Mouse (Mus musculus): ENCODE results near the gene Tmem39b. TPM values are rescaled to one million over a fixed set of nuclear protein-coding genes. Genes with fewer than 3 reads are reported as not detected.

Tmem39b gene
- polyA plus RNA-seq, 1 experiment from 2014 or later, result 19.4 TPM

GRCm38 (mm10) chr4:129640101-129640637 lies 56.5 kb downstream of the Tmem39b start:
- peak overlapping the region; percentile 74 for H3K9ac ChIP-seq (replicated peaks)
- WGBS, result 2% methylated on average over 17 of the region's 17 CpGs
- H3K4me1 ChIP-seq, result peaks cover 38% of the 10 kb centered on the region
- H3K4me3 ChIP-seq, result peak overlapping the region; percentile 66
- no peaks in the 10 kb centered on the region for H3K9me3 ChIP-seq
- H3K27me3 ChIP-seq, result no peaks in the 10 kb centered on the region
- ATAC-seq (replicated peaks), result 0 out of 2 replicates have a peak, but pooled peaks have one; percentile 10
- peak overlapping the region; percentile 90 for H3K4me2 ChIP-seq (replicated peaks)
- H3K27ac ChIP-seq (replicated peaks), result peak overlapping the region; percentile 95
- peaks cover 36% of the 10 kb centered on the region for H3K36me3 ChIP-seq

- Histone ChIP-seq H3K4me1 (peaks cover 38% of the 10 kb centered on the region), H3K4me3 (peak overlapping the region; percentile 66), H3K27me3 (no peaks in the 10 kb centered on the region), H3K27ac (replicated peaks) (no peak overlapping the region), H3K9ac (replicated peaks) (peak overlapping the region; percentile 74), H3K36me3 (peaks cover 42% of the 10 kb centered on the region), H3K9me3 (no peaks in the 10 kb centered on the region), H3K4me2 (replicated peaks) (peak overlapping the region; percentile 90)
- ATAC-seq (replicated peaks), result no peak
- 83% methylated on average over 15 of the region's 15 CpGs for WGBS
These were observed 57.4 kb downstream of the Tmem39b start for GRCm38 (mm10) chr4:129639221-129639620.

- Histone ChIP-seq H3K27me3 (no peaks in the 10 kb centered on the region), H3K27ac (replicated peaks) (no peak overlapping the region), H3K4me3 (no peak overlapping the region), H3K36me3 (peaks cover 90% of the 10 kb centered on the region), H3K4me1 (peaks cover 24% of the 10 kb centered on the region), H3K4me2 (replicated peaks) (no peak overlapping the region), H3K9me3 (no peaks in the 10 kb centered on the region), H3K9ac (replicated peaks) (no peak overlapping the region)
- 98% methylated on average over 6 of the region's 6 CpGs for WGBS
- ATAC-seq (replicated peaks), result no peak
These were observed 62.8 kb downstream of the Tmem39b start for GRCm38 (mm10) chr4:129633852-129634251.

GRCm38 (mm10) chr4:129631867-129632266 lies 64.8 kb downstream of the Tmem39b start:
- 89% methylated on average over 12 of the region's 12 CpGs for WGBS
- peaks cover 94% of the 10 kb centered on the region for H3K36me3 ChIP-seq
- no peaks in the 10 kb centered on the region for H3K9me3 ChIP-seq
- no peak overlapping the region for H3K9ac ChIP-seq (replicated peaks)
- no peak for ATAC-seq (replicated peaks)
- no peak overlapping the region for H3K4me2 ChIP-seq (replicated peaks)
- H3K4me1 ChIP-seq, result peaks cover 8% of the 10 kb centered on the region
- no peak overlapping the region for H3K4me3 ChIP-seq
- no peaks in the 10 kb centered on the region for H3K27me3 ChIP-seq
- no peak overlapping the region for H3K27ac ChIP-seq (replicated peaks)

GRCm38 (mm10) chr4:129630944-129631343 lies 65.7 kb downstream of the Tmem39b start:
- H3K27me3 ChIP-seq, result no peaks in the 10 kb centered on the region
- H3K4me2 ChIP-seq (replicated peaks), result no peak overlapping the region
- peaks cover 94% of the 10 kb centered on the region for H3K36me3 ChIP-seq
- H3K27ac ChIP-seq (replicated peaks), result no peak overlapping the region
- ATAC-seq (replicated peaks), result no peak
- no peak overlapping the region for H3K4me3 ChIP-seq
- peaks cover 7% of the 10 kb centered on the region for H3K4me1 ChIP-seq
- WGBS, result 66% methylated on average over 4 of the region's 4 CpGs
- no peaks in the 10 kb centered on the region for H3K9me3 ChIP-seq
- no peak overlapping the region for H3K9ac ChIP-seq (replicated peaks)

Small RNAs within 50 kb of the gene (microRNA-seq; reads per million reads assigned to microRNA genes)
- 2.2 reads per million, percentile 1 among the genes with 10 or more reads in this experiment for gene Mir7016

Other genes with a start within 250 kb of the Tmem39b start
- 41.6 and 42.7 TPM in 2 replicates for gene Bsdc1, start 235.3 kb downstream of the Tmem39b start, polyA plus RNA-seq (2015; fragmentation: Nextera tagmentation; extraction: Ambion mirVana)
- gene Tssk3, start 205.8 kb downstream of the Tmem39b start, polyA plus RNA-seq (2015; fragmentation: Nextera tagmentation; extraction: Ambion mirVana), result 0.34 TPM in 1 of 2 replicates, not detected in the other
- 0.61 TPM in 1 of 2 replicates, not detected in the other for gene Fam229a, start 205.6 kb downstream of the Tmem39b start, polyA plus RNA-seq (2015; fragmentation: Nextera tagmentation; extraction: Ambion mirVana)
- 2,102 and 2,181 TPM in 2 replicates for gene Marcksl1, start 183.3 kb downstream of the Tmem39b start, polyA plus RNA-seq (2015; fragmentation: Nextera tagmentation; extraction: Ambion mirVana)
- 119 and 130 TPM in 2 replicates for gene Hdac1, start 154.1 kb downstream of the Tmem39b start, polyA plus RNA-seq (2015; fragmentation: Nextera tagmentation; extraction: Ambion mirVana)
- gene Lck, start 123.2 kb downstream of the Tmem39b start, polyA plus RNA-seq (2015; fragmentation: Nextera tagmentation; extraction: Ambion mirVana), result 7.6 and 9.2 TPM in 2 replicates
- 0.25 and 0.41 TPM in 2 replicates for gene Fam167b, start 118.3 kb downstream of the Tmem39b start, polyA plus RNA-seq (2015; fragmentation: Nextera tagmentation; extraction: Ambion mirVana)
- gene Eif3i, start 96.2 kb downstream of the Tmem39b start, polyA plus RNA-seq (2015; fragmentation: Nextera tagmentation; extraction: Ambion mirVana), result 223 and 225 TPM in 2 replicates
- 160 and 165 TPM in 2 replicates for gene Tmem234, start 96.2 kb downstream of the Tmem39b start, polyA plus RNA-seq (2015; fragmentation: Nextera tagmentation; extraction: Ambion mirVana)
- gene Dcdc2b, start 82.6 kb downstream of the Tmem39b start, polyA plus RNA-seq (2015; fragmentation: Nextera tagmentation; extraction: Ambion mirVana), result 3.5 and 3.7 TPM in 2 replicates
- 31.4 and 32.5 TPM in 2 replicates for gene Iqcc, start 77.7 kb downstream of the Tmem39b start, polyA plus RNA-seq (2015; fragmentation: Nextera tagmentation; extraction: Ambion mirVana)
- gene Ccdc28b, start 72.9 kb downstream of the Tmem39b start, polyA plus RNA-seq (2015; fragmentation: Nextera tagmentation; extraction: Ambion mirVana), result 119 and 124 TPM in 2 replicates
- 64.7 and 68.3 TPM in 2 replicates for gene Txlna, start 55.8 kb downstream of the Tmem39b start, polyA plus RNA-seq (2015; fragmentation: Nextera tagmentation; extraction: Ambion mirVana)
- gene Kpna6, start 24.1 kb downstream of the Tmem39b start, polyA plus RNA-seq (2015; fragmentation: Nextera tagmentation; extraction: Ambion mirVana), result 14.7 and 17.5 TPM in 2 replicates
- gene Khdrbs1, start 45.5 kb upstream of the Tmem39b start, polyA plus RNA-seq (2015; fragmentation: Nextera tagmentation; extraction: Ambion mirVana), result 175 and 187 TPM in 2 replicates
- 315 and 320 TPM in 2 replicates for gene Ptp4a2, start 114.4 kb upstream of the Tmem39b start, polyA plus RNA-seq (2015; fragmentation: Nextera tagmentation; extraction: Ambion mirVana)
- not detected in 2 replicates for gene Spocd1, start 232.4 kb upstream of the Tmem39b start, polyA plus RNA-seq (2015; fragmentation: Nextera tagmentation; extraction: Ambion mirVana)

All from forebrain, embryonic 15.5 days (tissue).